Mouse (Mus musculus): ENCODE measurements around the gene Ak1.

- no peak for TF ChIP-seq GATA1 (IDR thresholded peaks at IDR 0.05; ENCODE audit: borderline replicate concordance, low read length)
- no peak for TF ChIP-seq FLI1 (IDR thresholded peaks at IDR 0.05; ENCODE audit: low read length)
These were observed 32.2 kb downstream of the Ak1 start for GRCm38 (mm10) chr2:32653764-32654163.
